Mouse (Mus musculus) layer of hippocampus, adult 18-20 months (tissue): ENCODE data around the gene Nek11. TPM values are rescaled to one million over a fixed set of nuclear protein-coding genes. Genes with fewer than 3 reads are reported as not detected.

ENCODE experiments used
- DNase-seq, 2 experiments: peaks; one replicate each; pipeline ENCODE4 v3.0.0; 2022; ENCODE audit warnings: low spot score in 2 of 2
- long read RNA-seq: library from polyadenylated mRNA; stranded (forward); transcript quantifications from one replicate; pipeline ENCODE4 v2.0.0, GENCODE M21; 2021
- total RNA-seq, 2 experiments: library from RNA; stranded (reverse); gene quantifications; 2 replicates each; pipeline ENCODE4 v1.2.3; 2021

The Nek11 gene
- total RNA-seq: 1 to 10 TPM; 1.4 to 1.6 TPM
- long read RNA-seq, partial matches to known transcripts: 0 of 1 reads
- long read RNA-seq, other reads (novel, unspliced or antisense): 1 of 1 reads

DNA sequence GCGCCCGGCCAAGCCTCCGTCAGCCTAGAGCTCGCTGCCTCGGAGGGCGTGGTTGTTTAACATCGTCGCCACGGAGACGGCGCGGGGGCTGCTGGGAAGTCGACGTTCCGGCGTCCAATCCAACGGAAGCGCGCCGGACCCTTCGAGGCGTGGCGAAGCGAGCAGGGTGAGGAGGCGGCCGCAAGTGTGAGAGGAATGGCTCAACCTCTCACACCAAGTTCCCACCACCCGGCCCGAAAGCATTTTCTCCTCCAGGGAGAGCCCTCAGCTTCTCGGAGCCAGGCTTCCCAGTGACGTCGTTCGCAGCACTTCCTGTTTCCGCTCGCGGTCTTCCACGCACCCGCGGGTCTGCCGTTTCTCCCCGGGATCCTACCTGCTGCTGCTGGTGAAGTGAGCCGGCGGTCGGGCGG lies at the start of gene Nek11, which contains the start of gene Aste1:
Nek11 (minus strand) TSS at position 307 of the 410 bp plus-strand sequence.
Aste1 (plus strand) TSS at position 175 of the 410 bp plus-strand sequence.
- peak; percentile 84 to 95 for DNase-seq

DNA sequence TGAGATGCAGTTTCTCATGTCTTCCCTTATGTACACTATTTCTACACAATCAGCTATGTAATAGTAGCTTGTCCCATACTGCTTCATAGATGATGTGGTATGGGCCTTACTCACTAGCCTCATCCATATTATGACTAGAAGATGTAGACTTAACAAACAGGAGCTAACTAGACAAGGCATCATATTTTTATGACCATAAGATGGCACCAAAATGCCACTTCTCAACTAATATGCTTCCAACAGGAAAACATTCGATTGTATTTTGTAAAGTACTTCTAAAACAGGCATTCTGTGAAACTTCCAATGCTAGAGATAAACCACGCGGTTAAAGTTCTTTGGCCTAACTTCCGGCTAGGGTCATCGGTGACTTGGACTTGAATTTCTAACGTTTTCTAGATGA lies 13.2 kb upstream of the Nek11 start:
- no peak for DNase-seq

DNA sequence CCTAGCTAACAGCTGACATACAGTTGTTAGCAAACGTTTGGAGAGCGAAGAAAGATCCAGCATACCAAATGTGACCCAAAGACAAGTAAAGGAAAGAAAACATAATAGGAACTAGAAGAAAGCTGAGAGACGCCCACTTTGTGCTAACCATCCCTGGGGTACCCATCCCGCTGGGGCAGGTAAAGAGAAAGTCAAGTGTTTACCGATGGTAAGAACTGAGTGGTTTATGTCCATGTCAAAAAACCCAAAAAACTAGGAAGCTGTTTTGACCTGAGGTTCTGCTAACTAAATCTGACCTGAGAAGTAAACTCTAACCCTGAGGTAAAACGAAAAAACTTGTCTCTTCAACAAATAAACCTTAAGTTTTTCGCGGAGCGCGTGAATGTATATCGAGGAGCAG lies 604 bp downstream of the Nek11 start:
- DNase-seq: no peak

DNA sequence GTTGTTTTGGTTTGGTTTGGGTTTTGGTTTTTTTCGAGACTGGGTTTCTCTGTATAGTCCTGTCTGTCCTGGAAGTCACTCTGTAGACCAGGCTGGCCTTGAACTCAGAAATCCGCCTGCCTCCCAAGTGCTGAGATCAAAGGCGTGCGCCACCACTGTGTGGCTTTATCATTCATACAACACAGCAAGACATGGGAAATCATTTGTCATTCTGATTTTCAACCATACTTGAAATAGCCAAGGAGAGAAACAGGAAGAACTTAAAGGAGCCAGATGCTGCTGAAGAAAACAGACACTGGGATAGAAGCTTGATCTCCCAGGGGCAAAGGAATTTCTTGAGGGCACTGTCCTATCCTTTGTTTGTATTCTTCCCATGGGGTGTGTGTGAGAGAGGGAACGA lies 4.7 kb downstream of the Nek11 start:
- DNase-seq: no peak

DNA sequence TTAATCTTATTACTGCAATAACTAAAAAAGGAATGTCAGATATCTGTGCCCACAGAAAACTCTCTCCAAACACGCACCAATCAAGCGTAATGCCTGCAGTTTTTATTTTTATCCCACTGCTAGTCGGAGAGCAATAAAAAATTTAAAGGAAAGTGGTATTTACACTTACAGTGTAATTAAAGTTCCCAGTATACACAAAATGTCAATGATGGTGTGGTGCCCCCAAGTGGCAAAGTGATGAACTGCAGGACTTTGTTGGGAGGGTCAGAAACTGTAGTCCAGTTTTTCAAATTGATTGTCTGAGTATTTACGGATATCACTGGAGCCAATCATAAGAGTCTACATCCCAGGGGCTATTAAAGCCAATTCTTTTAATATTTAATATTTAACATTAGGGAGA lies 6.0 kb downstream of the Nek11 start:
- peak; percentile 57 to 86 for DNase-seq

DNA sequence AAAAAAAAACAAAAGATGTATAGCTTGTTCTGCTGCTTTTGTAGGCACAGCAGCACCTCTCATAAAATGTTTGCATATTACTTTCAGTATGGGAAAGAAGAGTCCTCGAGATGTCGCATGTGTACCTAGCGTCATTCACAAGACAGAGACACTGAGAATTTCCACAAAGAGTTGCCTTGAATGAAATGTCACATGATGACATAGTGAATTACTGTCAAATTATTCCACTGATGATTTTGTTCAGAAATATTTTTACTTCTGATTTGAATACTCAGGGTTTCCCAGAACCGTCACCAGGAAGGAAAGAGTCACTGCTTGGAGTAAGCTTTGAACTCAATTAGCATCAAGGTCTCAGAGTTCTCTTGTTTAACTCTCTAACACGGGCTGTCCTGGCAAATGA lies 7.9 kb downstream of the Nek11 start:
- no peak for DNase-seq

DNA sequence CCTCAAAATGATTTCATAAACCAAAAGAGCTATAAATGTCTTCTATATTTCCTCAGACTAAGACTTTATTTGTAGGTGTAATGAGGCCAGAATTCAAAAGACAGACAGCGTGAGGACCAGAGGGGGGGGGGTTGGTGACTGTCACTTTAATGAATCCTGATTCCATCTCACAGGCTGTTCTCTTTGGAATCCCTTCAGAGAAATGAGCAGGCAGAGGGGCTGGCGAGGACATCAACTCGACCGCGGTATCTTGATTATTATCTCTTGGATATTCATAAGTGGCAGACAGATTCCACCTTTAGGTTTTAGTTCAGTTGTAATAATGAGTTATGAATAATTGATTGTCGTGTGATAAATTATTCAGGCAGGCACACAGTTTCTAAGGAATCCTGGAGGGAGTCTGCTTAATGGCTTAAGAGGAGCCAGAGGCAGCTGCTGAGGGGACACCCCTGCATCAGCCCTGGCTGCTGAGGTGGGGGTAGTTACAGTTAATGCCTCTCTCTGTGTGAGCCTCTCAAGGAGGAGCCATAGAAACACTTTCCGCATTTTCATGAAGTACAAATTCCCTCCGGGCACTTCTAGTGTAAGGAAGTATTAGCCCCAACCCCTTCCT lies 15.7 kb downstream of the Nek11 start:
- no peak for DNase-seq

DNA sequence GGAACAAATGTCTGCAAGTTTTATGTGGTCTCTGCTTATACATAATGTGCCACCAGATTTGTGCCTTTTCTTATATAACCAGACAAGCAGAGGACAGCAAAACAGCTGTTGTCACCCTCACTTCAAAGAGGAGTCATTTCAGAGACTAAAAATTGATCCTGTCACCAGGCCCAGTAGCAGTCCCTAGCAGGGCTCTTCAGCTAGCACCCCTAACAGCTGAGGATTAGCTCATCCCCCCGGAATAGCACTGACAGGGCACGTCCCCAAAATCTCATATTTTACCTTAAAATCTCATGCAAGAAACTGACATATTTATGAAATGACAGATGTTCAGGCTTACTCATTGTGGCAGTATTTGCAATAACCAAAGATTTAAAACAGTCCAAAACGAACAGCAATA lies 17.7 kb downstream of the Nek11 start:
- no peak for DNase-seq

DNA sequence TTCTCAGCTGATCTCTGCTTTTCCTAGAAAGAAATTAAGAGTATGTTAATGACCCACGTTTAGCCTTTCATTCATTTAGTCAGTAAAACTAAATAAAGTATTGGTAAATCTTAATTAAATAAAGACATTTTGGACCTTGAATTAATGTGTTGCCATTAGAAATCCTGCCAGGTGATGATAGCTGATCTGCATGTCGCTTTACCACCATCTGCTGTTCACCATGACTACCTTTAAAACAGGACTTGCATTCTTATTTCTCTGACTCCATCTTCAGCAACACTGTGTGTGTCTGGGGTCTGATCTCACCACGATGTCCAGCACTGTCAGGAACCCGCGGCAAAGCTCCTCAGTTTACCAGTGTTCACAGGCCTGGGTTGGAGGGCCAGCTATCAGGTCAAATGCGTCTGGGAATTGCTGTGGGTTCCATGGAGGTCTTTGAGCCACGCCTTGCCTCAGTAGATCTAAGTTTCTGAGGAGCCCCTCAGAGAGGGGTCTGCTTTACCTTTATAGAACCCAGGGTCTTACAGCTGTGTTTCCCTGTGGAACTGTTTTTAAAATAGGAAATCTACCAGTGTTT lies 18.3 kb downstream of the Nek11 start:
- peak in 1 of 2 experiments; percentile 42 for DNase-seq

DNA sequence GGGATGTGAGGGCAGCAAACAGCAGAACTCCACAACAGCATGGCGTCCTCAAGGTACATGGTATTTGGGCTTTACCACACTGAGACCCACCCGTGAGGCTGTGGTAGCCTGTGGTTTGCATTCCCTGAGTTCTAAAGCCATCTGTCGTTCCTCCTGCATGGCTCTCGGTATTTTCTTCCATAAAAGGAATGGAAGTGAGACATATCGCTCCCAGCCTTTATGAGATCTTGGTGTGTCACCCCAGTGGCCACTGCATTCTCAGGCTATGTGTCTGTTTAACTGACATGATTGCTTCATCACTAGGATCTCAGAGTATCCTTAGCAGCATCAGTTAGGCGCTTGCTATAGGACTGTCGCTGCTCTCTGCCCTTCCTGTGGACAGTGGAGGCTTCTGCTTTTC lies 18.9 kb downstream of the Nek11 start:
- DNase-seq: no peak

DNA sequence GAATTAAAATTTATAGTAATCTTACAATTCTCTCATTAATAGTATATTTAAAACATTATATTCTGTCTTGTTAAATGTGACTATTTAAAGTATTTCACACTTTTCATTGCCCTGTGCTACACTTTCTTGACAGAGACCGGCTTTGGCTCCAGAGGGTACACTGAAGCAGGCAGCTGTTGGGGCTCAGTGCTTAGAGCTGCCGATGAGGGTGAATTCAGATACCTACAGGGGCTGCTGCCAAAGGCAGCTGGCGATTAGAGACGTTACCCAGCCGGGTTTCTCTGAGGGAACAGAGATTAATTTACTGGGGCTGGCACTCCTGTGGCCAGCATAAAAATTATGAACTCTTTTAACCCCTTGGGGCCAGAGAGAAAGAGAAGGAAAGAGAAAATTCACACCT lies 21.0 kb downstream of the Nek11 start:
- no peak for DNase-seq

DNA sequence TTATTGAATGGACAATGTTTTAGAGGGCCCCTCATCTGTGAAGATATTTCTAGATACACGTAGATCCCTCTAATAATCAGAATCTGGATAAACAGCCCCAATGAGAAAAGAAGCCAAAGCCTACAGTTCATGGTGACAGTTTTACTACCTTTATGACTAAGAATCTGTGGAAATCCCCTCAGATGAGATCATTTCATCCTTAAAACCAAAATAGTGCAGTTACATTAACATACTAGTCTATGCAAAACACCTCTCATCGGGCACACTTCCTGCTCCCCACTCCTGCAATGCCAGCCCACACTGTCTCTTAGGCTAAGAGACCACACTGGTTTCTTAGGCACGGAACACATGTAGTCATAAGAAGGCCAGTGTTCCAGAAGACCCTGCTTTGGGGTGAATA lies 26.7 kb downstream of the Nek11 start:
- no peak for DNase-seq

DNA sequence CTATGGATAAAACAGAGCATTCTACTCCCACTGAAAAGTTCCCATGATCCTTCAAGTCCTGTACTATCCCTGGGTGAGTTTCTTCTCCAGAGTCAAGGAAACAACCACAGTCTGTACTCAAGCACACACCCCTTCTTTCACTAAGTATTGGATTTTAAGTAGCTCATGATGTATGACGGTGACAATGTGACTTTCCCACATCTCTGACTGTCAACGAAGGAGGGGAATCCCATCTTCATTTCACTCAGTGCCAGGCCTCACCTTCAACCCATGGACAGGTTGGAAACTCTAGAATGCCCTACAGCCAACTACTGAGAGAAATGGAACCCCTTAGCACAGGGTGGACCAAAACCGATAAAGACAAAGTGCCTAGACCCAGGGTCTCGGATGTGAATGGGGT lies 29.1 kb downstream of the Nek11 start:
- DNase-seq: no peak

DNA sequence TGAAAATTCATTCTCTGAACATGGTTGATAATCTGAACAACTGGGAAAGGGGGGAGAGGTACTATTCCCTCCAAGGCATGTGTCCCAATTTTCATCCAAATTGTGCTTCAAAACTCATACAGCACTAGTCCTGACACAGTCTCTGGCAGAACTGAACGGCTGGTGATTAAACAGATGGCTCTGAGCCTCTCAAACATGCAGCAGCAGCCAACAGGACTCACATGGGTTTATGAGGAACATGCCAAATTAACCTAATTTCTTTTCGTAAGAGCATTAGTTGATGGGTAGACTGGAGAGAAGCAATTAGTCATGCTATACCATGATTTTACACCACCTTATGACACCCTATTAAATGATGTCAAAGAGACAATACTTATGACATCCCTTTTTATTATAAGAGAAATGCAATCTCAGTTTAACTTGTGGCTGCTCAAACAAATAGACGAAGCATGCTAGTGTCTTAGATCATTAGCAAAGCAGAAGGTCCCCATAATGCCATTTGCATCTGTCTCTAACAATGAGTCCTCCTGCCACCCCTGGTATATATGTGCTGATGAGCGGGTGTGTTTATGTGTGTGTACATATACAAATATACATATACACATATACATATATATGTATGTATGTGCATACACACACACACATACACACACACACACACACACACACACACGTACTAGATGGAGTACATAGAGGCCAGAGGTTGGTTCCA lies 31.6 kb downstream of the Nek11 start:
- DNase-seq: peak; percentile 66 to 84

DNA sequence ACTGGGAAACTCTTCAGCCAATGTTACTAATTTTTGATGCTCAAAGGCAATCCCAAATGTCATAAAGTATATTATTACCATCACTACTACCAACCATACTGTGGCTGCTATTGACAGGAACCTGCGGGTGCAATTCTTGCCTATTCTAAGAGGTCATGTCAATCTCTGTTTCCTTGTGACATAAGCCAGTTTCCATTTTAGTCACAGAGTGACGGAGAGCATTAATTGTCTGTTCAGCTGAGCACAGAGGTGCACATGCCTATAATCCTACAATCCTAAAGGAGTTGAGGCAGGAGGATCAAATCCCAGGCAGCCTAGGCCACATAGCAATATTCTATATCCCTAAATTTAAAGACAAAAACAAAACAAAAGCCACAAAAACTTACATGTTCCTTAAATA lies 33.1 kb downstream of the Nek11 start:
- DNase-seq: no peak

DNA sequence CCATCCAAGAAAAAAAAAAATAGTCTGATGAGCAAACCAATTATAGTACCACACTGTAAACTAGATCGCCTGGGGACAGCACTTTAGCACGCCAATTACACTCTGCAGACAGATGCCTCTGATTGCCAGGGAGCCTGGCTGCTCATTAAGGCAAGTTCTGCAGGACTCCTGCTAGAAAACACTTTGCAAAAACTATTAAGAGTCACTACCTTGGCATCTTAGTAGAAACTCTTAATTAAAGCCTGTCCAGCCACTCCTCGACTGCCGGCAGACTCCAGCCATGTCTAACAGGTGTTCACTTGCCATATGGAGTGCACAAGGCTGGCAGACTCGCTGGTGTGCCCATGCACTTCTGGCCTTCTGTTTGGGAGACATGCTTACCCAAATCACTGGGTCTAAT lies 46.3 kb downstream of the Nek11 start:
- peak in 1 of 2 experiments; percentile 54 for DNase-seq

DNA sequence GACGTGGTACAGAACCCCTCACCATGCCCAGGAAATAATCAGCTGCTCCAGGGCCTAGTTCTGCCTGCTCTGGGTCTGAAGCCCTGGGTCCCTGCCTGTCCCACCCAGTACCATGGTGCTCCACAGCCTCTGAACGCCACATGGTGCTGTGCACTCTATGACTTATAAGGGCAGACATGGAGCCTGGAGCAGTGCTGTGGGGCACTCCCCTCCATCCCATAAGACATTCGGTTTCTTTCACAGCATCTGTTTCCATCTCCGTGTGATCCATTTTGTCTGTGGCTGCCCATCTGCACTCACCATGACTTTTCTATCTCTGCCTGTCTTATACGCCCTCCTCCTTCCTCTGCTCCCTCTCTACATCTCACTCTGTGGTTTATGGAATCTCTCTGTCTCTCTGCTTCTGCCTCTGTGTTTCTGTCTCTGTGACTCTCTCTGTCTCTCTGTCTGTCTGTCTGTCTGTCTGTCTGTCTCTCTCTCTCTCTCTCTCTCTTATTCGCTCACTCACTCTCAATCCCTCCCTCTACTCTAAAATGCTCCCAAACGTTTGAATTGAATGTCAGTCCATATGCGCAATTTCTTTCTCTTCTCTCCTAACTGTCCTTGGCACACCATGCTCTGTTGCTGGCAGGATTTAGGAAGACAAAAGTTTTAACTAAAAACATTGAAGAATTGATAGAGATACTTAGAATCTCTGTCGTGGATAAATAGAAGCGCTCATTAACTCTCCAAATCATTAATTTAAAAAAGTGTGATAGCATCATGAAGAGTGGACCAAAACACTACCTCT lies 46.9 kb downstream of the Nek11 start:
- DNase-seq: peak in 1 of 2 experiments; percentile 26

DNA sequence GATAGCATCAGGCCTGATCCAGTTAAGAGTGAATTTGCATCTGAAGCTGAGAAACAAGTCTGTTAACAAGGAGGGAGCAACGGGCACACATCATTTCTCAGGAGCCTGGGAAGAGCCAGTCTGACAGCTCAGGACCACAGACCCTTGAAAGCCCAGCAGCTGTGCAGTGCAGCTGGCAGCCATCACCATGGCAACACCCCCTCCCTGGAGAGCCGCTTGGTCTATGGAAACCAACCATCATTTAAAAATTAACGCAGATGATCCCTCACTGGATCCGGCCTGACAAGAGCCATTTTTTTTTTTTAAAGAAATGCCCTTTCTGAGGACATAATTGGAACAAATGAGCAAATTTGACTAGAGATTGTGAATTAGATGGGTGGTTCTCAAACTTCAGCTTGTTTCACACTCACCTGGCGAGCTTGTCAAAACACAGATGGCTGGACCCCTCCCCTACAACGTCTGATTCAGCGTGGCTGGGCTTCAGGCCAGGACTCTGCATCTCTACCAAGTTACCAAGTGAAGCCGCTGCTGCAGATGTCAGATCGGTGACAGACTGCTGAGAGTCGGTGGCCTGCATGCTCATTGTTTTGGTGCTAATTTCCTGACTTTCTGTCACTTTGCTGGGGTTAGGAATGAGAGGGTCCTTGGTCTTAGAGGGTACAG lies 52.2 kb downstream of the Nek11 start:
- DNase-seq: no peak

DNA sequence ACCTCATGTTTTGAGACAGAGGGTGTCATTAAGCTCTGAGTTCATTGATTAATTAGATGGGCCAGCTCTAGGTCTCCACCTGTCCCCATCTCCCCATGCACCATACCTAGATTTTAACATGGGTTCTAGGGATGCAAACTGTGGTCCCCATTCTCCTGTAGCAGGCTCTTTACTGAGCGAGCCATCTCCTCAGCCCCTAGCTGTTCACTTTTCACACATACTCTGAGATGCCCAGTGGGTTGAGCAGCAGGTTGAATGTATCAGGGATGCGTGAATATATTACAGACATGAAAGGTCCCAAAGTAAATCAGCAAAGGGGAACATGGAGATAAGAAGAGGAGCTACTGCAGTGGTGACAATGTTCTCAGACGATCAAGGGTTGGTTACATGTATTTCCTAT lies 52.8 kb downstream of the Nek11 start:
- DNase-seq: no peak

DNA sequence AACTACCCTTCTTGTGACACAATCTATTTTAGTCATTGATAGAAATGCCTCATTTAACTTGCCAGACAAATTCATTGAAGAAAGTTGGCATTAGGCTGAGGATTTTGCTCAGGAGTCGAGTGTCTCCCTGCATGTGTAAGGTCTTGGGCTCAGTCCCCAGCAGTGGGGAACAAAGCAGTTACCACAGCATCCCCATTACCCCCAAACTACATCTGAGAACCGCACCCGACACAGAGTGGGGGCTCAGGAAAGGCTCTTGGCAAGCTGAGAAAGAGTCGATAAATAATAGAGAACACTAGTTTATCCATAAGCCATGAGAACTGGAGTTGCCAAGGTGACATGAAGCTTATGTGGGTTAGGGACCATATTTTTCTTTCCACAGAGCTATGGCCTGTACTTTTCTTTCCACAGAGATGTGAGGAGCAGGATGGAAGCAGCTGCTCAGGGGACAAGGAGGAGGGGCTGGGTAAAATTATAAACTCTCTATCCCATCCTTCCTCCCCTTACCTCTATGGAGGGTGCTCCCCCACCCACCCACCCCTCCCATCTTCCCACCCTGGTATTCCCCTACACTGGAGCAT lies 62.8 kb downstream of the Nek11 start:
- DNase-seq: no peak

DNA sequence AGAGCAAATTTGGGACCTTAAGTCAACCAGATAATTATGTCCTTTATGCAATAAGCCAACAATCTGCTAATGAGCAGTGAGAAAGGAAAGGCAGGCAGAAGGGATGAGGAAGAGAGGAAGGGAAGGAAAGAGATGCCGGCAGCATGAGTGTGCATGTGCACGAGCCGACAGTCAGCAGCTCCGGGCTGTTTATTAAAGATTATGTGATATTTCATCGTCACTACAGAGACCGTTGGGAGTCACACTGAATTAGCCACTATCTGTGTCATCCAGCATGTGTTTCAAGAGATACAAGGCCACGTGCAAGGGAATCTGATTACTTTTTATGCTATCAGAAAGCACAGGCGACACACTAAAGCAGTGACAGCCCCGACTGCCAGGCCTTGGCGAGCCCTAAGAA lies 73.5 kb downstream of the Nek11 start:
- DNase-seq: no peak
